Mouse (Mus musculus): ENCODE data around the gene Pip4k2a. TPM values are rescaled to one million over a fixed set of nuclear protein-coding genes. Genes with fewer than 3 reads are reported as not detected.

Pip4k2a gene
- polyA plus RNA-seq, 1 experiment, result 21.8 TPM

DNA sequence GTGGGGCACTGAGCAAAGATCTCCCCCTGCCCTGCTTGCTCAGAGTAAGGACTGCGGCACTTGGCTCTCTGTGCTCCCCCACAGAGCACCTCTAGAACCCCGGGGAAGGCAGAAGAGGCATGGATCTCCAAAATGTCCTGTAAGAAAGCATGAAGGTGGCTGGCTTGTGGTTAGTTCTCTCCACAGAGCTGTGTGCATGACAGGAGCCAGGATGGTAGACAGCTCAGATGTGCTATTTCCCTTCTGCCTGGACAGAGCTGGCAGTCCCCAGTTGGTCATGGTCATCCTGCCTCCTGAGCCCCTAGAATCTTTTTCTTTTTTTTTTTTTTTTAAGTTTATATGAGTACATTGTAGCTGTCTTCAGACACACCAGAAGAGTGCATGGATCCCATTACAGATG is 27.5 kb downstream of the Pip4k2a start:
- DNase-seq (ENCODE audit: low read depth in 1 of 2, low spot score in 2 of 2), result no peak
- Histone ChIP-seq H3K27ac (ENCODE audit: insufficient read depth, low read length) (no peak overlapping the region), H3K36me3 (ENCODE audit: control insufficient read depth, insufficient read depth, low read length) (no peaks in the 10 kb centered on the region), H3K4me1 (ENCODE audit: control insufficient read depth, insufficient read depth, insufficient read length) (peaks cover 6% of the 10 kb centered on the region), H3K27me3 (ENCODE audit: control insufficient read depth, insufficient read depth, low read length) (no peaks in the 10 kb centered on the region), H3K4me3 (ENCODE audit: extremely low read depth, insufficient read depth, insufficient read length) (no peak overlapping the region)
- 60% methylated on average over 2 of the region's 2 CpGs for WGBS
- TF ChIP-seq CTCF (IDR thresholded peaks at IDR 0.05; ENCODE audit: extremely low read depth, insufficient read depth, insufficient read length, insufficient replicate concordance) (no peak), POLR2A (IDR thresholded peaks at IDR 0.05; ENCODE audit: low read depth, low read length) (no peak)

DNA sequence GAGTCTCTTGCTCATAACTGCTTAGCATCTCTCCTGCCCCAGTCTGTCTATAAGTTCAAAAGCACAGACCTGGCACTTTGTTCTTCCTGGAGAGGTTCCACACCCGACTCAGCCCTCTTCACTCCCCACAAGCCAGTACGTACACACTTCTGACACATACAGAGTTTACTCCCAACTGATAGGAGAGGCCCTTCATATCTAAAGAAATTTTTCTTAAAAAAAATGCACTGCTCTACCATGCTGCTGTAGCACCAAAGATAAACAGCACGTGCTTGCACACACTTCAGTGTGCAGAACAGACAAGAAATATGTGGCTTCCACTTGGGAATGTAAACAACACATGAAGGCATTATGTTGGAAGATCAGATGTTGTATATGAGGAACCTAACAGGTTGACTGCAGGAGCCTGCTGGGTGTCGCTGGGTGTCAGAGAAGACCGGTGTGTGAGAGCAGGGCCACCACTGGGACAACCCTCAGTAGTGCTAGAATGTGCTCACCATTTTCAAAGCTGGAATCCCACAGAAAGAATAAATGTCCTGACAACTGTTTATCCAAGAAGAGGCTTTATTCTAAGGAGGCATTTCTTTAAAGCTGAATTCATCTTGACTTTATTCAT is 28.8 kb downstream of the Pip4k2a start:
- 65% methylated on average over 5 of the region's 5 CpGs for WGBS
- Histone ChIP-seq H3K4me3 (ENCODE audit: extremely low read depth, insufficient read depth, insufficient read length) (no peak overlapping the region), H3K36me3 (ENCODE audit: control insufficient read depth, insufficient read depth, low read length) (no peaks in the 10 kb centered on the region), H3K27ac (ENCODE audit: insufficient read depth, low read length) (no peak overlapping the region), H3K27me3 (ENCODE audit: control insufficient read depth, insufficient read depth, low read length) (no peaks in the 10 kb centered on the region), H3K4me1 (ENCODE audit: control insufficient read depth, insufficient read depth, insufficient read length) (peaks cover 2% of the 10 kb centered on the region)
- TF ChIP-seq CTCF (IDR thresholded peaks at IDR 0.05; ENCODE audit: extremely low read depth, insufficient read depth, insufficient read length, insufficient replicate concordance), result no peak
- TF ChIP-seq POLR2A (IDR thresholded peaks at IDR 0.05; ENCODE audit: low read depth, low read length), result no peak
- DNase-seq (ENCODE audit: low read depth in 1 of 2, low spot score in 2 of 2), result no peak

DNA sequence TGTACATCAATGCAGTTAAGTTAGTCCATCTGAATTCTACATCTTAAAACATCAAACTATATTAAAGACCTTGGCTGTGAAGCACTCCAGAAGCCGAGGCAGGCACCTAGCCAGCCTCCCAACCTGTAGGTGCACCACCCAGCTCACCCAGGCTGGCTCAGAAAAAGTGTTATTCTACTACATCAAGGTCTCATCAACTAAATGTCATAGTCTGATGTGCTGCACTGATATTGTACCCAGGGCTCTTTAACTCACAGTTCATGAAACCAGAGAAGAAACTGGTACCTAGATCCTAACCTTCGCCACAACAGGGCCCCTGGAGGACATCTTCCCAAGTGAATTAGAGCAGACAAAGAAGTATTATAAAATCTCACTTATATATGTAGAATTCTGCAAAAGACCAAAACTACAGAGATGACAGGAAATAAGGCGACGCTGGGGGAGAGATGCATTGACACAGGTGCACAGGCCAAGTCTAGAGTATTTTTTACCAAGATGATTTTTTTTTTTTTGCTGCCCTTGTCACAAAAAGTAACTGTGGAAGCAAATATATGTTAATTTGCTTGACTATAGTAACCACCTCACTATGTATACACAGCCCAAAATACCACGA is 30.4 kb downstream of the Pip4k2a start:
- Histone ChIP-seq H3K27me3 (ENCODE audit: control insufficient read depth, insufficient read depth, low read length) (no peaks in the 10 kb centered on the region), H3K36me3 (ENCODE audit: control insufficient read depth, insufficient read depth, low read length) (no peaks in the 10 kb centered on the region), H3K4me1 (ENCODE audit: control insufficient read depth, insufficient read depth, insufficient read length) (peaks cover 6% of the 10 kb centered on the region), H3K4me3 (ENCODE audit: extremely low read depth, insufficient read depth, insufficient read length) (no peak overlapping the region), H3K27ac (ENCODE audit: insufficient read depth, low read length) (peak overlapping the region; percentile 31; the same call in 1 of the 2 replicates)
- no peak for TF ChIP-seq CTCF (IDR thresholded peaks at IDR 0.05; ENCODE audit: extremely low read depth, insufficient read depth, insufficient read length, insufficient replicate concordance)
- no peak for TF ChIP-seq POLR2A (IDR thresholded peaks at IDR 0.05; ENCODE audit: low read depth, low read length)
- DNase-seq (ENCODE audit: low read depth in 1 of 2, low spot score in 2 of 2), result no peak
- WGBS, result 61% methylated on average over 5 of the region's 5 CpGs

DNA sequence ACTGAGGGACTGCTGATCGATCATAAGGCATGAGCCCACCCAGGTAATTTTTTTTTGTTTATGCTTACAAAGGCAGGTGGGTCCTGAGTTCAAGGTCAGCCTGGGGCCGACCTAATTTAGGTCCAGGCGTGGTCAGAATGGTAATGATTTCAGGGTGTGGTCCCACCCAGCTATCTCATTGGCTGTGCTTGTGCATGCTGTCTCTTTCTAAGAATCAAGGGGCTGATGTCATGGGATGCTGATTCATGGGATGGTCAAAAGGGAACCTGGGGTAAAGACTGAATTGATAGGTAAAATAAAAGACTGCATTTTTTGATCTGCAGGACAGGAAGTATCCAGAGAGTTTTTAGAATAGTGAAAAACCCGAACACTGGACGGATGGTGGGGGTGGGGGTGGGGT is 31.4 kb downstream of the Pip4k2a start:
- TF ChIP-seq CTCF (IDR thresholded peaks at IDR 0.05; ENCODE audit: extremely low read depth, insufficient read depth, insufficient read length, insufficient replicate concordance), result no peak
- TF ChIP-seq POLR2A (IDR thresholded peaks at IDR 0.05; ENCODE audit: low read depth, low read length), result no peak
- no peak for DNase-seq (ENCODE audit: low read depth in 1 of 2, low spot score in 2 of 2)
- no peaks in the 10 kb centered on the region for H3K36me3 ChIP-seq (ENCODE audit: control insufficient read depth, insufficient read depth, low read length)
- no peaks in the 10 kb centered on the region for H3K27me3 ChIP-seq (ENCODE audit: control insufficient read depth, insufficient read depth, low read length)
- H3K4me1 ChIP-seq (ENCODE audit: control insufficient read depth, insufficient read depth, insufficient read length), result peaks cover 8% of the 10 kb centered on the region
- no peak overlapping the region for H3K27ac ChIP-seq (ENCODE audit: insufficient read depth, low read length)
- no peak overlapping the region for H3K4me3 ChIP-seq (ENCODE audit: extremely low read depth, insufficient read depth, insufficient read length)
- WGBS, result 87% methylated on average over 5 of the region's 5 CpGs

DNA sequence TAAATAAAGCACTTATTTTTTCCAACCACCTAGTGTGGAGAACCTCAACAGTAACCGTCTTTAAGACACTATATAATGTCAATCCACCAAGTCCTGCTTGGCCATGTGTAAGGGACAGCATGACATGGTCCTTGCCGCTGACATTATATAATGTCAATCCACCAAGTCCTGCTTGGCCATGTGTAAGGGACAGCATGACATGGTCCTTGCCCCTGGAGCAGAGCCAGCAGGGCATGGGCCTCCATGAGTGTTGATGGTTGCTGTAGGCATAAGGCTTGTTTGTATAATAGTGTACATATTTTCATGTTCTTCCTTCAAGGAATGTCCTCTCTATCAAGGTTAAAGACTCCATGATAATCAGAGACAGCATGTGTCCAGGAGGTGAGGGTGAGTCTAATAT is 32.0 kb downstream of the Pip4k2a start:
- H3K27me3 ChIP-seq (ENCODE audit: control insufficient read depth, insufficient read depth, low read length), result no peaks in the 10 kb centered on the region
- no peak overlapping the region for H3K4me3 ChIP-seq (ENCODE audit: extremely low read depth, insufficient read depth, insufficient read length)
- H3K4me1 ChIP-seq (ENCODE audit: control insufficient read depth, insufficient read depth, insufficient read length), result peaks cover 8% of the 10 kb centered on the region
- no peak for DNase-seq (ENCODE audit: low read depth in 1 of 2, low spot score in 2 of 2)
- no peaks in the 10 kb centered on the region for H3K36me3 ChIP-seq (ENCODE audit: control insufficient read depth, insufficient read depth, low read length)
- WGBS, result 95% methylated on average over 2 of the region's 2 CpGs
- TF ChIP-seq CTCF (IDR thresholded peaks at IDR 0.05; ENCODE audit: extremely low read depth, insufficient read depth, insufficient read length, insufficient replicate concordance) (no peak), POLR2A (IDR thresholded peaks at IDR 0.05; ENCODE audit: low read depth, low read length) (no peak)
- H3K27ac ChIP-seq (ENCODE audit: insufficient read depth, low read length), result no peak overlapping the region

DNA sequence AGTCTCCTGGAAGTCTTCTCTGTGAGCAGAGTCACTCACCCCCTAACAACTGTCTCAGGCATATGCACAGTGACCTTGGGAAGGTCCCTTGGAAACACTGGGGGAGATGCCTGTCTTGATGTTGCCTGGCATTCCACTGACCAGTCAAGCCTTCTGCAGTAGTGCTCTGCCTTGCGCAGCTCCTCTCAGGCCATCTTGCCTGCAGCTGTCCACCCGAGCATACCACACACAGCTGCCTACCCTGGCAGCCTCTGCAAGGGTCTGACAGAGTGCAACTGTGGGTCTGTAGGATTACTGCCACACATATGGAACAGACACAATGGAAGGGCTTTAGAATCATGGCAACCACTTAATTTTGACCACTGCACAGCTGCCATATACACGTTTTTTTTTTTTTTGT is 32.8 kb downstream of the Pip4k2a start:
- WGBS, result 85% methylated on average over 3 of the region's 3 CpGs
- Histone ChIP-seq H3K4me3 (ENCODE audit: extremely low read depth, insufficient read depth, insufficient read length) (no peak overlapping the region), H3K4me1 (ENCODE audit: control insufficient read depth, insufficient read depth, insufficient read length) (peaks cover 8% of the 10 kb centered on the region), H3K36me3 (ENCODE audit: control insufficient read depth, insufficient read depth, low read length) (no peaks in the 10 kb centered on the region), H3K27ac (ENCODE audit: insufficient read depth, low read length) (no peak overlapping the region), H3K27me3 (ENCODE audit: control insufficient read depth, insufficient read depth, low read length) (no peaks in the 10 kb centered on the region)
- no peak for TF ChIP-seq CTCF (IDR thresholded peaks at IDR 0.05; ENCODE audit: extremely low read depth, insufficient read depth, insufficient read length, insufficient replicate concordance)
- no peak for TF ChIP-seq POLR2A (IDR thresholded peaks at IDR 0.05; ENCODE audit: low read depth, low read length)
- DNase-seq (ENCODE audit: low read depth in 1 of 2, low spot score in 2 of 2), result no peak
